Mouse (Mus musculus) cerebellum, adult 2 months (tissue): ENCODE data around the gene BC049352. TPM values are rescaled to one million over a fixed set of nuclear protein-coding genes. Genes with fewer than 3 reads are reported as not detected.
A peak's percentile ranks its signal among the peaks of the same experiment; 100 is the strongest.

ENCODE experiments used
- DNase-seq, 2 experiments: peaks; one replicate each; pipeline ENCODE4 v3.0.0; 2021
- H3K27ac ChIP-seq: fragments of 200-500 bp; 2 replicates; pipeline ENCODE4 v1.5.1; 2012; ENCODE audit warnings: low read length, control low read depth, inconsistent platforms; ENCODE audit not compliant: insufficient read depth
- H3K27me3 ChIP-seq: fragments of 200-500 bp; 2 replicates; pipeline ENCODE4 v1.6.1; 2012; ENCODE audit warnings: inconsistent platforms, mild to moderate bottlenecking, low read length, moderate library complexity; ENCODE audit not compliant: control insufficient read depth, insufficient read depth
- H3K4me1 ChIP-seq: fragments of 200-500 bp; 2 replicates; pipeline ENCODE4 v1.6.1; 2011; ENCODE audit warnings: low read length; ENCODE audit not compliant: control insufficient read depth, insufficient read depth
- H3K4me3 ChIP-seq: fragments of 200-500 bp; replicated peaks from 2 replicates; pipeline ENCODE3; 2011; ENCODE audit warnings: mild to moderate bottlenecking, low read depth, low read length, control low read depth; ENCODE audit not compliant: insufficient read depth
- CTCF ChIP-seq: fragments of 200-500 bp; IDR thresholded peaks from 2 replicates; pipeline ENCODE4 v1.5.1; 2011; ENCODE audit warnings: low read depth, mild to moderate bottlenecking, control low read depth, low read length, moderate library complexity, borderline replicate concordance; ENCODE audit not compliant: insufficient read depth
- POLR2A ChIP-seq: fragments of 200-500 bp; IDR thresholded peaks from 2 replicates; pipeline ENCODE4 v1.6.1; 2011; ENCODE audit warnings: low read length, control low read depth, borderline replicate concordance; ENCODE audit not compliant: insufficient read depth
- WGBS: fragments of 180-500 bp; shearing (Covaris S2); methylation state at CpG from one replicate; pipeline ENCODE4 v1.1.7; 2018; 5-methylcytosine and 5-hydroxymethylcytosine counted together
- polyA plus RNA-seq: library from polyadenylated mRNA; depleted of rRNA; stranded (reverse); fragments of >200 nt; gene quantifications from 2 replicates; pipeline ENCODE4 v1.2.3, GENCODE M21; 2012; rRNA removed

Gene BC049352
- polyA plus RNA-seq = 1.9 and 2.8 TPM in 2 replicates

- Histone ChIP-seq H3K4me3 (no peak within 1 kb of the TSS), H3K4me1 (peaks cover 6% of the 10 kb centered on the region; the same call in 1 of the 2 replicates), H3K27me3 (no peaks in the 10 kb centered on the region), H3K27ac (no peak within 1 kb of the TSS)
- 44% methylated on average over 2 of the region's 2 CpGs for WGBS
- DNase-seq = no peak
- TF ChIP-seq CTCF = no peak
These were observed at the start of gene BC049352 for GRCm38 (mm10) chr9:45181770-45182169. Gene BC049352 (plus strand): TSS chr9:45182007.

DNA sequence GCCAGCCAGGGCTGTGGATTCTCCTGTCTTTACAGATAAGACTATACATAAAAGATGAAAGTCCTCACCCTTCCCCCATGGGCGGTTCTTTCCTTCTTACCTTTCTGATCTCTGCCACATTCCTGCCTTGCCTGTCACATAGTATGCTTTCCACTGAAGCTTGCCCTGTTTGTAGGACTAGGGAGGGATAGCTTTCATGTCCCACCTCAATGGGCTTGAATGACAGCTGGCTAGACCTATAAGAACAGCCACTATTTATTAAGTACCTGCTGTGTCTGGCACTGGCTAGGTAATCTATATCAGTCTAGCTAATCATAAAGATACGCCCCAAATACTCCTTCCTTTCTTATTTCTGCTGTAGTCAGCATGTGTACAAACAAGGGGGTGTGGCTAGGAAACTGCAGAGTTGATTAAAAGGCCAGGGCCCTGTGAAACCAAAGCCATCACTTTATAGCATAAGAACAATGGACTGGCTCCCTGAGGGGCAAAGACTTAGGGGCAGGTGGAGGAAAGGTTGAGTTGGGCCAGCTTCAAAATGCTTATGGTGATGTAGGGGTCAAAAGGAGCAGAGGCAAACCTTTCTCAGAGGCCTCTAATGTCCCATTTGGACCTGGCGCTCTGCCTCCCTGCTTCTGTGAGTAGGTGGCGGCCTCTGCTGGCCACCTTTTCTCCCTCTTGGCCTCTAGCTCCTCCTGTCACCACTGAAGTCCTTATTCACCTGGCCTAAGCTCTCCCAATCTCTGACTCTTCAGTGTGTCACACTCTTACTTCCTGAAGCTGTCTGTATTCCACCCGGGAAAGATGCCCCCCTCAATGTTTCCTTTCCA, 48.1 kb upstream of the BC049352 start:
- H3K4me1 ChIP-seq = peaks cover 3% of the 10 kb centered on the region; the same call in 1 of the 2 replicates
- peak; percentile 78 to 84 for DNase-seq
- H3K4me3 ChIP-seq = no peak overlapping the region
- no peak overlapping the region for H3K27ac ChIP-seq
- TF ChIP-seq CTCF (peak; percentile 94), POLR2A (no peak)
- no peaks in the 10 kb centered on the region; the same call in 1 of the 2 replicates for H3K27me3 ChIP-seq
- 31% methylated on average over 5 of the region's 5 CpGs for WGBS

DNA sequence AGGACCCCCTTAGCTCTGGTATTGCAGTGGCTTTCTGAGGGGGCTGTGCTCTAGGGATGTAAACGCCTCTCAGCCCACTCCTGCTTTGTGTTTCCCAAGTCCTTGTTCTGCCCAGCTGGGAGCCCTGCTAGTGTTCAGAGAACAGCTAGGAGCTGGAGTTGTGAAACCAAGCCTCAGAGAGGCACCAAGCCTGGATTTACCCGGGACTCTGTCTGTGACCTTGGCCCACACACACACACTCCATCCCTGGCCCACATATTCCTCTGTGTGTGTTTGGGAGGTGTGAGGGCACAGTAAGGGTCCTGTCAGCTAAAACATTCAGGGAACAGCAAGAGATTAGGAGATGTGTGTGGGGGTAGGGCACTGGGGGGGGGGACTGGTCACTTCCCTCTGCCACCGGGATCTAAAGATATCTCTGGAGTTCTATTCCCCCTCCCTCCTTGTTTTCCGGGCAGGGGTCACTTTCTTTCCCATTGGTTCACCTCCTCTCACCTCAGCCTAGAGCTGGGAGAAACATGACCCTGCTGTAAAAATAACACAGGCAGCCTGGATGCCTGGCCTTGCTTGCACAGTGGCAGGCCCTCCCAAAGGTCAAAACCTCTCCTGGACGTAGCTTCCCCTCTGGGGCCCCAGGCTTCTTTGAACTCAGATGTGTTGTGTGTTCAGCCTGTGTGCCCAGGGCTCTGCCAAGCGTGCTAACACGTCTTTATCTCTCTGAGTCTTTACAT, 45.2 kb upstream of the BC049352 start:
- no peaks in the 10 kb centered on the region; the same call in 1 of the 2 replicates for H3K27me3 ChIP-seq
- H3K4me3 ChIP-seq = no peak overlapping the region
- WGBS = 60% methylated on average over 7 of the region's 7 CpGs
- TF ChIP-seq POLR2A (no peak), CTCF (no peak)
- no peak for DNase-seq
- H3K27ac ChIP-seq = no peak overlapping the region
- H3K4me1 ChIP-seq = peaks cover 3% of the 10 kb centered on the region; the same call in 1 of the 2 replicates

GRCm38 (mm10) chr9:45138191-45139032, 43.4 kb upstream of the BC049352 start, which contains the start of gene Scn4b:
Gene Scn4b (plus strand): TSS chr9:45138395.
- peaks cover 3% of the 10 kb centered on the region; the same call in 1 of the 2 replicates for H3K4me1 ChIP-seq
- under 1% methylated on average over 73 of the region's 76 CpGs for WGBS
- DNase-seq = peak in 1 of 2 experiments; percentile 43
- no peak within 1 kb of the TSS for H3K27ac ChIP-seq
- TF ChIP-seq CTCF (no peak), POLR2A (no peak)
- no peaks in the 10 kb centered on the region; the same call in 1 of the 2 replicates for H3K27me3 ChIP-seq
- peak within 1 kb of the TSS; percentile 39 for H3K4me3 ChIP-seq

- Histone ChIP-seq H3K4me1 (peaks cover 3% of the 10 kb centered on the region; the same call in 1 of the 2 replicates), H3K4me3 (peak overlapping the region; percentile 11), H3K27me3 (no peaks in the 10 kb centered on the region; the same call in 1 of the 2 replicates), H3K27ac (no peak overlapping the region)
- no peak for TF ChIP-seq POLR2A
- no peak for TF ChIP-seq CTCF
- 31% methylated on average over 7 of the region's 7 CpGs for WGBS
- DNase-seq = no peak
These were observed 42.7 kb upstream of the BC049352 start for GRCm38 (mm10) chr9:45139082-45139481.

DNA sequence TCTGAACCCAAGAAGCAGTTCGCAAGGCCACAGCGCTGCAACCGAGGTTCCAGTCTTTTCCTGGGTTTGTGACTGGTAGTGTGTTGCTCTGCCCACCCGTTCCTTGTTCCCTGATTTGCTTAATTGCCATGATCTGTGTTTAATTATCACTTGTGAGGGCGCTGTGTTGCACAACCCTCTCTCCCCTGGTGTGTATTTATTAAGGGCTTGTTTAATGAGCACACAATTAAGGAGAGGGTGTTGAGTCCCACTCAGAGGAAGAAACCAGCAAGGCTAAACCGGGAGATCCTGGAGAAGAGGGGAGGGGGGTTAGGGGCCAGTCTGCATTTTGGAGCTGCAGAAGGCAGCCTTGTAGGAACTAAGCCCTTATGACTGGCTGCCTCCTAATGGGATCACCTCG, 40.9 kb upstream of the BC049352 start:
- peaks cover 3% of the 10 kb centered on the region; the same call in 1 of the 2 replicates for H3K4me1 ChIP-seq
- no peak overlapping the region for H3K4me3 ChIP-seq
- H3K27me3 ChIP-seq = no peaks in the 10 kb centered on the region; the same call in 1 of the 2 replicates
- DNase-seq = no peak
- H3K27ac ChIP-seq = no peak overlapping the region
- 77% methylated on average over 7 of the region's 7 CpGs for WGBS
- TF ChIP-seq CTCF (no peak), POLR2A (no peak)

GRCm38 (mm10) chr9:45142686-45143085, 39.1 kb upstream of the BC049352 start:
- no peak for DNase-seq
- Histone ChIP-seq H3K27me3 (no peaks in the 10 kb centered on the region; the same call in 1 of the 2 replicates), H3K27ac (no peak overlapping the region), H3K4me3 (no peak overlapping the region), H3K4me1 (peaks cover 3% of the 10 kb centered on the region; the same call in 1 of the 2 replicates)
- 59% methylated on average over 3 of the region's 3 CpGs for WGBS
- TF ChIP-seq POLR2A = no peak
- TF ChIP-seq CTCF = no peak
